Mouse (Mus musculus): Measurements from ENCODE around the gene P4ha1. TPM values are rescaled to one million over a fixed set of nuclear protein-coding genes. Genes with fewer than 3 reads are reported as not detected.

The P4ha1 gene
- 5.4 and 5.5 TPM in 2 replicates for polyA plus RNA-seq (2012; ENCODE audit: low replicate concordance)

GRCm38 (mm10) chr10:59323100-59323487 lies at the start of gene P4ha1:
TSS of gene P4ha1 (plus strand) at chr10:59323296.

GRCm38 (mm10) chr10:59395461-59395860 lies 72.4 kb downstream of the P4ha1 start, which contains the start of gene Gm10273:
TSS of gene Gm10273 (plus strand) at chr10:59395632.

GRCm38 (mm10) chr10:59402899-59403792 lies 80.0 kb downstream of the P4ha1 start, which contains the start of gene Pla2g12b:
TSS of gene Pla2g12b (plus strand) at chr10:59403660.

Other genes with a start within 250 kb of the P4ha1 start
- gene Sept10, start 101.4 kb upstream of the P4ha1 start, polyA plus RNA-seq (2012; ENCODE audit: low replicate concordance): 0.94 and 1.1 TPM in 2 replicates
- gene Sowahc, start 101.3 kb upstream of the P4ha1 start, polyA plus RNA-seq (2012; ENCODE audit: low replicate concordance): 4.1 and 11.3 TPM in 2 replicates
- 0.17 and 0.42 TPM in 2 replicates for gene Gm10273, start 72.3 kb downstream of the P4ha1 start, polyA plus RNA-seq (2012; ENCODE audit: low replicate concordance)
- not detected in 2 replicates for gene Pla2g12b, start 80.4 kb downstream of the P4ha1 start, polyA plus RNA-seq (2012; ENCODE audit: low replicate concordance)
- 0.17 and 0.64 TPM in 2 replicates for gene Oit3, start 118.5 kb downstream of the P4ha1 start, polyA plus RNA-seq (2012; ENCODE audit: low replicate concordance)